Mouse (Mus musculus): ENCODE data around the gene Lrrc4.

- no peak for TF ChIP-seq CTCF (IDR thresholded peaks at IDR 0.05; ENCODE audit: borderline replicate concordance, insufficient read depth, low read depth, low read length)
- TF ChIP-seq POLR2A (IDR thresholded peaks at IDR 0.05; ENCODE audit: borderline replicate concordance, insufficient read depth, low read length), result no peak
Measured at GRCm38 (mm10) chr6:28735116-28735515, 96.4 kb downstream of the Lrrc4 start.

All from cerebellum, adult 2 months (tissue).